Mouse (Mus musculus): ENCODE results near the gene Pdia6.

DNA sequence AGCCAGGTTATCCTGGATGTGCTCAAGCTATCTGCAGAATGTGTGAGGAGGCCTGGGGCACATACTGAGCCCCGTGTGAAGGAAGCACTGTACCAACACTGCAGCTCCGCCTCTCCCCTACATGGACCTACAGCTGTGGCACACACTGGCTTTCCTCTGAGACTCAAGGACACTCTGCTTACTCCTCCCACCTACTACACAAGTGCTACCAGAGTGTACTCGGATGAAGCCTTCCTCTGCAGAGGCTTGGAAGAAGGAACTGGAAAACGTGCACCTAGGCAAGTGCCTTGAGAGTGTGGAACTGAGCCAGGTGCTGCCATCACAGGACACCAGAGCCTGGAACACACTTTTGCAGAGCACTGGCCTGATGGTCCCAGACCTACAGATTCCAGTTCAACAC lies 24.2 kb downstream of the Pdia6 start:
- TF ChIP-seq CTCF (IDR thresholded peaks at IDR 0.05; ENCODE audit: borderline replicate concordance, extremely low read depth, insufficient read depth, insufficient read length) (no peak), POLR2A (IDR thresholded peaks at IDR 0.05; ENCODE audit: borderline replicate concordance, extremely low read depth, insufficient read depth, insufficient read length, poor library complexity, severe bottlenecking) (no peak)
